34 mouse cellular contexts compared by ENCODE assay signal in the genomic region with DNA sequence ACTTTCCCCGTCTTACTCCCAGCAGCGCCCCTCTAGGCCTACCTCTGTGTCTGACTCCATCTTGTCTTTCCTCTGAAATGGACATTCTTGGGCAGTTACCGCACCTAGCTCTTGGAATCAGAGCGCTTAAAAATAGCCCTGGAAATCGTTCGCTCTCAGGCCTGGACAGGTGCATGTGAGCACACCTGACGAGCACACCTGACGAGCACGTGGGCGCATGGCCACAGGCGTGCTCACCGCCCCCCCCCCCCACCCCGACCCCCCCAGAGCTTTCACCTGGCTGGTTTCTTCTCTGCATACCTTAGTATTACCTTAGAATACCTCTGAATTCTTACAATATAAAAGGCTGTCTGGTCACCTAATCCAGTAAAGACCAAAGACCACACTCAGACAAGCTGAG. TPM values are rescaled to one million over a fixed set of nuclear protein-coding genes. Genes with fewer than 3 reads are reported as not detected.
"Had no signal": no experiment of that assay in that cellular context is flagged by ENCODE, and none has a peak within 500 bp of the region (broad histone marks: within the 10 kb centered on the region; RNA-seq: fewer than 3 reads in every experiment).

TSS of gene Gm11985 (minus strand) at position 101 of the 400 bp plus-strand sequence.

- H3K9ac ChIP-seq: embryonic facial prominence, embryonic 12.5 days; embryonic facial prominence, embryonic 13.5 days; embryonic facial prominence, embryonic 15.5 days; forebrain, embryonic 12.5 days; forebrain, embryonic 13.5 days; forebrain, embryonic 15.5 days; forebrain, postnatal 0 days had no signal

- ATAC-seq: forebrain, embryonic 13.5 days; forebrain, embryonic 14.5 days; forebrain, embryonic 15.5 days; forebrain, embryonic 16.5 days; forebrain, postnatal 0 days had no signal

- DNase-seq: cerebellum, adult 2 months; cerebellum, adult 8-10 months; cerebellum, adult 9-10 months; cerebellum, adult 9-11 months; cerebellum, postnatal 10 days; cerebellum, postnatal 14 days; cerebellum, postnatal 36 days; embryo, embryonic 11 days; forebrain, postnatal 0 days; gastrocnemius, adult 2 months; gastrocnemius, postnatal 10 days; gastrocnemius, postnatal 14 days; gastrocnemius, postnatal 25 days; gastrocnemius, postnatal 36 days; heart, adult 11 months; heart, adult 18-20 months; heart, adult 2 months had no signal

- H3K27ac ChIP-seq: embryonic facial prominence, embryonic 10.5 days; embryonic facial prominence, embryonic 12.5 days; embryonic facial prominence, embryonic 13.5 days; embryonic facial prominence, embryonic 15.5 days; forebrain, embryonic 10.5 days; forebrain, embryonic 12.5 days; forebrain, embryonic 13.5 days; forebrain, embryonic 15.5 days; gastrocnemius, adult 2 months; heart, adult 2 months had no signal

- H3K36me3 ChIP-seq: embryonic facial prominence, embryonic 10.5 days; embryonic facial prominence, embryonic 12.5 days; embryonic facial prominence, embryonic 13.5 days; embryonic facial prominence, embryonic 15.5 days; forebrain, embryonic 10.5 days; forebrain, embryonic 12.5 days; forebrain, embryonic 15.5 days had no signal

- H3K27me3 ChIP-seq: embryonic facial prominence, embryonic 12.5 days; embryonic facial prominence, embryonic 13.5 days; embryonic facial prominence, embryonic 15.5 days; forebrain, embryonic 13.5 days; forebrain, embryonic 15.5 days had no signal

- H3K4me1 ChIP-seq: forebrain, embryonic 15.5 days had no signal

- H3K9me3 ChIP-seq: embryonic facial prominence, embryonic 10.5 days; embryonic facial prominence, embryonic 12.5 days; embryonic facial prominence, embryonic 13.5 days; embryonic facial prominence, embryonic 15.5 days; forebrain, embryonic 10.5 days; forebrain, embryonic 12.5 days; forebrain, embryonic 13.5 days; forebrain, embryonic 15.5 days had no signal

- H3K4me3 ChIP-seq: embryonic facial prominence, embryonic 10.5 days; embryonic facial prominence, embryonic 12.5 days; embryonic facial prominence, embryonic 13.5 days; embryonic facial prominence, embryonic 15.5 days; erythroblast, embryonic 14.5 days; forebrain, embryonic 10.5 days; forebrain, embryonic 12.5 days; forebrain, embryonic 13.5 days; forebrain, embryonic 15.5 days; gastrocnemius, adult 2 months; heart, adult 2 months had no signal

- H3K4me2 ChIP-seq: embryonic facial prominence, embryonic 12.5 days; embryonic facial prominence, embryonic 13.5 days; embryonic facial prominence, embryonic 15.5 days; forebrain, embryonic 12.5 days; forebrain, embryonic 13.5 days; forebrain, embryonic 15.5 days had no signal

RNA-seq across cellular contexts. Expression of gene Gm11985, which starts in this region (rescaled TPM):
- polyA plus RNA-seq: cerebellum, adult 2 months; cortical plate, adult 2 months; embryonic facial prominence, embryonic 11.5 days; embryonic facial prominence, embryonic 12.5 days; embryonic facial prominence, embryonic 13.5 days; embryonic facial prominence, embryonic 14.5 days; embryonic facial prominence, embryonic 15.5 days; erythroblast, embryonic 14.5 days; forebrain, embryonic 10.5 days; forebrain, embryonic 11.5 days; forebrain, embryonic 12.5 days; forebrain, embryonic 13.5 days; forebrain, embryonic 14.5 days; forebrain, embryonic 15.5 days; forebrain, embryonic 16.5 days; forebrain, postnatal 0 days; frontal cortex, adult 2 months; gonadal fat pad, adult 2 months; heart, adult 2 months had no signal
